Mouse (Mus musculus) erythroblast, embryonic 14.5 days (primary cell): ENCODE measurements around the gene Lrrc36.

Experiments used
- GATA1 ChIP-seq: IDR thresholded peaks from 2 replicates; pipeline ENCODE4 v1.6.1; 2012; ENCODE audit warnings: low read length, inconsistent platforms, mixed read lengths
- TAL1 ChIP-seq: IDR thresholded peaks from 3 replicates; pipeline ENCODE4 v1.6.1; 2012; ENCODE audit warnings: low read length, inconsistent platforms, mixed read lengths

DNA sequence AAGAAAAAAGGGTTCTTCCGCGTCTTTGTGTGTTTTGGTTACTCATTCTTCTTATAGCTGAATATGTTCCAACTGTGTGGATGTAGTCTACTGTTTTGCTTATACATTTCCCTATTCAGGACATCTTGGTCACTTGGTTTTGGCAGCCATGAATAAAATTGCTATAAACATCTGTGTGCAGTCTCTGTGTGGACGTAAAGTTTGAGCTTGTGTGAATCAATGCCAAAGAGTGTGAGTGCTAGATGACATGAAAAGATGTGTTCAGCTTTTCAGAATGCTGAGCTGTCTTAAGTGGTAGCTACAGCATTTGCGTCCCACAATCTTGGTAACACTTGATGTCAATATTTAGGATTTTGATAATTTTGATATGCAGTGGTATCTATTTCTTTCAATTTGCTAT lies 6.4 kb downstream of the Lrrc36 start:
- TF ChIP-seq GATA1 (no peak), TAL1 (no peak)
